Mouse (Mus musculus) E14TG2a.4 (cell line): ENCODE results near the gene Cmtm8.

Experiments
- CTCF ChIP-seq: conservative IDR thresholded peaks from 2 replicates; pipeline ENCODE4 v1.5.1; 2014; ENCODE audit warnings: low read length
- NANOG ChIP-seq: IDR thresholded peaks from 2 replicates; pipeline ENCODE4 v1.6.1; 2014; ENCODE audit warnings: borderline replicate concordance, low read length, mixed read lengths
- POU5F1 ChIP-seq: IDR thresholded peaks from 2 replicates; pipeline ENCODE4 v1.6.1; 2014; ENCODE audit warnings: low read length, borderline replicate concordance

DNA sequence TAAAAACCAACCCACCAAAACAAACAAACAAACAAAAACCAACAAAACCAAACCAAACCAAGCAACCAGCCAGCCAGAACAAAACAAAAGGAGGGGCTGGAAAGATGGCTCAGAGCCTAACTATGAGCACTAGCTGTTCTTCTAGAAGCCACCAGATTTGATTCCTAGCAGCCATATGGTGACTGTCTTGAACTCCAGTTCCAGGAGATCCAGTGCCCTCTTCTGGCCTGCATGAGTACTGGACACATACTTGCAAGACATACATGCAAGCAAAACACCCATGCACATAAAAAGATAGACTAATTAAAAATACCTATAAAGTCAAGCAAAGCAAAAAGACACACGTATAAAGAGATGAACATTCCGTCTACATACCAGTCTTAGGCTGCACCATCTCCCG is 43.7 kb upstream of the Cmtm8 start:
- TF ChIP-seq CTCF (peak; percentile 29), POU5F1 (no peak), NANOG (no peak)
